Mouse (Mus musculus) liver, embryonic 14.5 days (tissue): Measurements from ENCODE around the gene Atad2b. TPM values are rescaled to one million over a fixed set of nuclear protein-coding genes. Genes with fewer than 3 reads are reported as not detected.
"Not testable (repeated sequence)": the region's sequence is repeated elsewhere in the genome, so short reads cannot be mapped to it uniquely, and the experiment has no call there.

ENCODE experiments used
- ATAC-seq: fragments of 200-750 bp; cut with Nextera tagmentation; 2 replicates; pipeline ENCODE4 v1.8.0; 2017; ENCODE audit warnings: moderate number of reproducible peaks, mild to moderate bottlenecking, moderate library complexity; ENCODE audit not compliant: insufficient read depth
- DNase-seq, 3 experiments: peaks; one replicate each; pipeline ENCODE4 v3.0.0-alpha.2; 2012 to 2013; ENCODE audit warnings: low read depth in 3 of 3, low spot score in 3 of 3
- H3K27ac ChIP-seq: fragments of 300-500 bp; sonication (generic); 2 replicates; pipeline ENCODE4 v1.5.1; 2014; ENCODE audit warnings: moderate library complexity, mild to moderate bottlenecking, control low read depth, inconsistent platforms
- H3K27me3 ChIP-seq: fragments of 300-500 bp; sonication (generic); 2 replicates; pipeline ENCODE4 v1.6.1; 2014; ENCODE audit warnings: mild to moderate bottlenecking, low read length, moderate library complexity; ENCODE audit not compliant: control insufficient read depth, insufficient read depth
- H3K36me3 ChIP-seq: fragments of 300-500 bp; sonication (generic); replicated peaks from 2 replicates; pipeline ENCODE4 v1.6.1; 2014; ENCODE audit warnings: low read depth; ENCODE audit not compliant: control insufficient read depth, insufficient read depth
- H3K4me1 ChIP-seq, 2 experiments: fragments of 200-500 bp in 1 of 2; fragments of 300-500 bp in 1 of 2; sonication (generic) in 1 of 2; replicated peaks; 2 replicates each; pipeline ENCODE4 v1.6.1; 2012 to 2014; ENCODE audit warnings: antibody characterized with exemption in 1 of 2, inconsistent platforms in 1 of 2, low read length in 1 of 2; ENCODE audit not compliant: control insufficient read depth in 2 of 2, insufficient read depth in 2 of 2
- H3K4me2 ChIP-seq: fragments of 300-500 bp; sonication (generic); 2 replicates; pipeline ENCODE4 v1.6.1; 2014; ENCODE audit warnings: low read depth, mild to moderate bottlenecking, control low read depth, moderate library complexity
- H3K4me3 ChIP-seq, 2 experiments: fragments of 200-500 bp in 1 of 2; fragments of 300-500 bp in 1 of 2; sonication (generic) in 1 of 2; 2 replicates each; pipeline ENCODE4 v1.5.1; 2012 to 2014; ENCODE audit warnings: low read depth in 2 of 2, low read length in 2 of 2, mild to moderate bottlenecking in 2 of 2, control low read depth in 1 of 2, inconsistent platforms in 1 of 2, moderate library complexity in 1 of 2; ENCODE audit not compliant: insufficient read depth in 1 of 2
- H3K9ac ChIP-seq: fragments of 300-500 bp; sonication (generic); replicated peaks from 2 replicates; pipeline ENCODE4 v1.6.1; 2014; ENCODE audit warnings: mild to moderate bottlenecking, control low read depth, moderate library complexity
- H3K9me3 ChIP-seq: fragments of 300-500 bp; sonication (generic); 2 replicates; pipeline ENCODE4 v1.6.1; 2016; ENCODE audit warnings: low read length, mixed read lengths; ENCODE audit not compliant: control insufficient read depth
- CTCF ChIP-seq: IDR thresholded peaks from 2 replicates; pipeline ENCODE4 v1.5.1; 2016; ENCODE audit warnings: antibody characterized with exemption, low read depth, control low read depth
- EP300 ChIP-seq: IDR thresholded peaks from 2 replicates; pipeline ENCODE4 v1.6.1; 2016; ENCODE audit warnings: antibody characterized with exemption, low read depth
- WGBS: fragments of 180-500 bp; shearing (Covaris S2); extraction: QIAGEN DNeasy Blood & Tissue Kit; methylation state at CpG from one replicate; pipeline ENCODE4 v1.1.7; 2014; ENCODE audit not compliant: insufficient replicate concordance; 5-methylcytosine and 5-hydroxymethylcytosine counted together
- polyA plus RNA-seq, 2 experiments: library from polyadenylated mRNA; depleted of rRNA in 1 of 2; stranded (reverse) in 1 of 2; unstranded in 1 of 2; fragments of >200 nt; fragmentation: Nextera tagmentation in 1 of 2; extraction: Ambion mirVana in 1 of 2; gene quantifications; 2 replicates each; pipeline versions ENCODE4 v1.2.1 to v1.2.3; 2012 to 2014

Gene Atad2b
- polyA plus RNA-seq, 2 experiments = 6.6 to 7.0 TPM

- Histone ChIP-seq H3K9me3 (no peaks in the 10 kb centered on the region), H3K27me3 (no peaks in the 10 kb centered on the region), H3K4me3 (no peak overlapping the region), H3K4me2 (no peak overlapping the region), H3K27ac (no peak overlapping the region), H3K36me3 (peaks cover 17% of the 10 kb centered on the region), H3K9ac (no peak overlapping the region), H3K4me1 (no peaks in the 10 kb centered on the region)
- DNase-seq (peak; percentile 47 to 59 (median 55)), ATAC-seq (no peak)
- TF ChIP-seq CTCF (peak; percentile 72), EP300 (no peak)
- WGBS = 21% methylated on average over 1 of the region's 1 CpGs
Observed at GRCm38 (mm10) chr12:4972939-4973338, 55.8 kb downstream of the Atad2b start.

GRCm38 (mm10) chr12:4978324-4978723 lies 61.2 kb downstream of the Atad2b start:
- WGBS = 40% methylated on average over 6 of the region's 6 CpGs

GRCm38 (mm10) chr12:4996981-4997380 lies 79.8 kb downstream of the Atad2b start:
- Histone ChIP-seq H3K4me3 (no peak overlapping the region), H3K9ac (no peak overlapping the region), H3K27ac (no peak overlapping the region), H3K36me3 (no peaks in the 10 kb centered on the region; the same call in 1 of the 2 replicates), H3K4me2 (no peak overlapping the region), H3K4me1 (no peaks in the 10 kb centered on the region), H3K27me3 (no peaks in the 10 kb centered on the region), H3K9me3 (no peaks in the 10 kb centered on the region)
- ATAC-seq (no peak), DNase-seq (no peak)
- TF ChIP-seq EP300 = no peak

More at GRCm38 (mm10) chr12:4978324-4978723, 61.2 kb downstream of the Atad2b start:
- no peak overlapping the region for H3K27ac ChIP-seq
- no peaks in the 10 kb centered on the region for H3K9me3 ChIP-seq
- H3K9ac ChIP-seq = no peak overlapping the region
- no peak overlapping the region for H3K4me3 ChIP-seq
- no peak for ATAC-seq
- H3K4me2 ChIP-seq = no peak overlapping the region
- TF ChIP-seq CTCF = no peak
- TF ChIP-seq EP300 = no peak
- H3K36me3 ChIP-seq = peaks cover 18% of the 10 kb centered on the region
- H3K27me3 ChIP-seq = no peaks in the 10 kb centered on the region
- H3K4me1 ChIP-seq = no peaks in the 10 kb centered on the region
- no peak for DNase-seq

GRCm38 (mm10) chr12:5005338-5005737 lies 88.2 kb downstream of the Atad2b start:
- no peaks in the 10 kb centered on the region for H3K27me3 ChIP-seq
- DNase-seq (no peak), ATAC-seq (no peak)
- no peak overlapping the region for H3K4me3 ChIP-seq
- no peak overlapping the region for H3K4me2 ChIP-seq
- no peaks in the 10 kb centered on the region; the same call in 1 of the 2 replicates for H3K36me3 ChIP-seq
- TF ChIP-seq EP300 (no peak), CTCF (no peak)
- 92% methylated on average over 3 of the region's 3 CpGs for WGBS
- H3K27ac ChIP-seq = no peak overlapping the region
- no peaks in the 10 kb centered on the region for H3K9me3 ChIP-seq
- no peaks in the 10 kb centered on the region for H3K4me1 ChIP-seq
- H3K9ac ChIP-seq = no peak overlapping the region

- H3K9ac ChIP-seq, DNase-seq, H3K4me2 ChIP-seq, H3K36me3 ChIP-seq, H3K27ac ChIP-seq, H3K4me1 ChIP-seq, ATAC-seq, H3K4me3 ChIP-seq, H3K27me3 ChIP-seq, H3K9me3 ChIP-seq: not testable (repeated sequence)
- 82% methylated on average over 3 of the region's 3 CpGs for WGBS
Observed at GRCm38 (mm10) chr12:5005776-5006175, 88.6 kb downstream of the Atad2b start.

GRCm38 (mm10) chr12:5008638-5009037 lies 91.5 kb downstream of the Atad2b start:
- H3K27ac ChIP-seq, H3K9me3 ChIP-seq, ATAC-seq, H3K4me1 ChIP-seq, H3K36me3 ChIP-seq, H3K9ac ChIP-seq, DNase-seq, H3K27me3 ChIP-seq, H3K4me2 ChIP-seq, H3K4me3 ChIP-seq: not testable (repeated sequence)
- 88% methylated on average over 2 of the region's 2 CpGs for WGBS
